Mouse (Mus musculus) Muller cell, postnatal 12 days (primary cell): ENCODE measurements around the gene Gjc2.

Experiments
- DNase-seq: peaks from one replicate; pipeline ENCODE4 v3.0.0-alpha.2; 2015; ENCODE audit errors: inconsistent ontology term

The Gjc2 gene

DNA sequence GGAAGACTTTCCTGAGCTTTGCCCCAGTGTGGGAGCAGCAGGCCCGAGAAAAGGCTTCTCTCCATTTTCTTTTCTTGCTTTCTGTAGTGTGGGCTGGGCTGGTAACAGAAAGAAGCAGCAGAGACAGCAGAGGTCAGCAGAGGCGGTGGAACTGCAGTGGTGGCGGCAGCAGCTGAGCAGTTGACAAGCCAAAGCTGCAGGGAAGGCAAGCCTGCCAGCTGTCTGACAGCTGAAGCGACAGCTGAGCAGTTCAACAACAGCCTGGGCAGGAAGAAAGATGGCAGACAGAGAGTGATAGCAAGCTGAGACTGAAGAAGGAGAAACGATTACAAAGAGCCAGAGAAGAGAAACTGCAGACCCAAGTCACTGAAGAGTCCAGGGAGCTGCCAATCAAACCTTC is 21.6 kb downstream of the Gjc2 start:
- no peak for DNase-seq

DNA sequence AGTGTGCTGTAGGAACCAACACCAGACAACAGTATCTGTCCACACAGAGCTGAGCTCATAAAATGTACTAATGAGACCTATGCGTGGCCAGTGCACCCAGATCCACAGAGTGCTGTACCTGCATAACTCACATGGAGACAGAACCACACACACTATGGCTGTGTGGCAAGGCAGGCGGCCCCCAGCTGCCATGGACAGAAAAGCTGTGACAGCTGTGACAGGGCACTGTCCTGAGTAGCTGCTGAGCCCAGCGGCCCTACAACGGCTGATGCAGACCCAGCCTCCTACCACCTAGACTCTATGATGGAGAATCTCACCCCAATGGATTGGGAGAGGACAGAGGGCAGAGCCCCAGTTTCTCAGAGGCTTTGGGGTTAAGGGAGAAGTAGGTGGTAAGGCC is 23.5 kb downstream of the Gjc2 start:
- no peak for DNase-seq

DNA sequence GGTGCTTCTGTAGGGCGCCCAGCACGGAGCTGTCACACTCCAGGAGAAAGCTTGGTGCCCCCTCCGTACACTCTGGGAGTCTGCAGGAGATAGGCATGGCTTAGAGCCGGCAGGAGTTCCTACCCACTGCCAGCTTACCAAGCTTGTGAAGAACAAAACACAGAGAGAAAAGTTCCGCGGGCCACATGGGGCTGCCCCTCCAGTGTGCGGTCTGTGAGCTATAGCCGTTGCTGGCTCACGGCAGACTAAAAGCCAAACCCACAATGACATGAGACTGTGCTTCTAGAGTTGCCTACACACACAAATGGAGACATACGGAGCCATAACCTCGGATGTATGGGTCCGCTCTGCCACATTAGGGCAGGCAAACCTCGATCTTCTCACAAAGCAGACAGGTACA is 23.9 kb downstream of the Gjc2 start:
- DNase-seq: no peak

DNA sequence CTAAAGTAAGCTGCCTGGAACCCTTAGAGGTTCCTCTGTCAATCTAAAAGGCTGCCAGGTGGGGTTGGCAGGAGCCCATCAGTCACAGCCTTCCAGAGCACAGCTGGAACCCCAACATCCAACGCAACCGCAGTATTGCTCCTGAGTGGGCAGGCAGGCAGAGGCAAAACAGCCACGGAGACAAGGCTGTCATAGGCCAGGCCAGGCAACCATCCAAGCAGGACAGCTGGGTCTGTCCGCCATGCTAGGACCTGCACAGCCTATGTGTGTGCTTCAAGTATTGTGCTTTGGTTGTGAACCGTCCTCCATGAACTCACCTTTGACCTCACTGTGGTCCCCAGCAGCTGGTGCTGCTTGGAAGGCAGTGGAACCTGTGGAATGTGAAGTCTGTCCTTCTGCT is 27.1 kb downstream of the Gjc2 start:
- no peak for DNase-seq

DNA sequence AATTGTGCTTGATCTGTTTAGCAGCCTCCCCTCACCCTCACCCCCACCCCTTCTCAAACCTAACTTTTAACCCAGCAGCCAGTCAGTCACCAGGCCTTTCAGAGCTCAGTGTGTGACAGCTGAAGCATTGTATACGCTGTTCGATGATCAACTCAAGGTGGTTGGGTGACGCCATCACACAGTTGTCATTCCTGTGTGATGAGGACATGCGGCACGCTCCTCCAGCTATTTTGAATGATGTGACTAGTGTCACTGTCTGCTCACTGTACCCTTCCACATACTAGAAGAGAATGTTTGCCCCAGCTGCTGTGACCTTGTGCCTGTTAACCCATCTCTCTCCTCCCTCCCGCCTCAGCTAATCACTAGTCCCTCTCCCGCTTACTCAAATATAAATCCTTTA is 28.8 kb downstream of the Gjc2 start:
- DNase-seq: no peak

DNA sequence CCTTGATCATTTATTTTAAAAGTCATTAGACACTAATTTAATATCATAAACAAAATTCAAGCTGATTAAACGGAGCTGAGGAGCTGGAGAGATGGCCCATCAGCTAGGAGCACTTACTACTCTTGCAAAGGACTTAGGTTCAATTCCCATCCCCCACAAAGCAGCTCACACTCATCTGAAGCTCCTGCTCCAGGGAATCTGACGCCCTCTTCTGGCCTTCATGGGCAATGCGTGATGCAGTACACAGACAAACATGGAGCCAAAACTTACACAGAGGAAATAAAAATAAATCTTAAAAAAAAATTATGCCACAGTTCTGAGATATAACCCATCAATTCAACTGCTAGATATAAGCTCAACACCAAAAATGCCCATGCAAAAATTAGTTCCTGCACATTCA is 31.3 kb downstream of the Gjc2 start:
- no peak for DNase-seq

DNA sequence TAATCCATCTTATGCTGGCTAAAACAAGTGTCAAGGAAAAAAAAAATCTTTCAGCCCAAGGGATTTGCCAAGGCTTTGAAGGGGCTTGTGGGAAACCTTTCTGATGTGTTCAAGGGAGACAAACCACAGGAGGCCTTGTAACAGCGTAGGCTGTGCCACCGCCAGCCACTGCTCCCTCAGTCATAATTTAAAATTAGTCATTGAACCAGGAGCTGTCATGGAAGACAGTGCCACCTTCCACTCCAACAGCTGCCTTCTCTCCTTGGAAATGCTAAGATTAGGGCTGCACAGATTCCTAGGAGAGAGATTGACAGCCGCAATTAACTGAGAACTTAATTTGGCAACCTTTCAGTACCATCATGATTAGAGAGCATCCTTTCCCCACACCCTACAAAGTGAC is 33.7 kb downstream of the Gjc2 start:
- DNase-seq: no peak

DNA sequence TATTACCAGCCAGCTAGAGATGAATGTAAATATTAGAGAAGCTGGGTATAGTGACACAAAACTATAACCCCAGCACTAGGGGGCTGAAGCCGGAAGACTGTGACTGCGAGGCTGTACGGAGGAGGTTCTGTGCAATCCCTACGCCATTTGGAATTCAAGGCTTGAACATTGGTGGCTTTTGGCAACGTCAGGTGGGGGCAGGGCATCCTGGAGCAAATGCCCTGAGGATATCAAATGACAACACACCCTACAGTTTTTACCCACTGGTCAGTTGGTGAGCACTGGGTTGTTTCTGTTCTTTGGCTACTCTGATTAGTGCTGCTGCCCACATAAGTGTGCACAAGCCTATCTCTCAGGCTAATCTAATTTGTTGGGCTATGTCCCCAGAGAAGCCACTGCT is 40.1 kb downstream of the Gjc2 start:
- DNase-seq: no peak

DNA sequence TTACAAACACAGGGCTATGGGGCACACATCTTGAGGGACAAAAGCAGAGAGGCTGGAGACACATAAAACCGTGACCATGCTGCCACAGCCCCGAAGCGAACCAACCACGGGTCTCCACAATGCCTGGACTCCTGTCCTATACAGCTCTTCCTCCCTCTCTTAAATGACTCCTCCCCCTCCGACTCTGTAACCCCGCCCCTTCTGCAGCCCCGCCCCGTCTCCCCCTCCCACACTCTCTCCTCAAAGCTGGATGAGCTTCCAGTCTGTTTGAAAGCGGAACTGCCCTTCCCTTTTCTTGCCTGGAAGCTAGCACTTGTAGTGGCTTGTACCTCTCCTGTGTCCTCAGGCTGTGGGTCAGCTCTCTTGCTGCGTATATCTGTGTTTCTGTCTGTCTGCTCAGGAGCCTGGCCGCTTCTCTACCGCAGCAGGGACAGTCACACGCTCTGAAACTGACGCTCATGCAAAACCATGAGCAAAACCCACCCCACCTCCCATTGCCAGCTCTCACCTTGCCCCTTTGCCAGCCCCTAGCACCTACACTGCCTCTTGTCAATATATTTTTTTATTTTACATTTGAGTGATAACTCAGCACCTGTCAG is 41.1 kb downstream of the Gjc2 start:
- no peak for DNase-seq

DNA sequence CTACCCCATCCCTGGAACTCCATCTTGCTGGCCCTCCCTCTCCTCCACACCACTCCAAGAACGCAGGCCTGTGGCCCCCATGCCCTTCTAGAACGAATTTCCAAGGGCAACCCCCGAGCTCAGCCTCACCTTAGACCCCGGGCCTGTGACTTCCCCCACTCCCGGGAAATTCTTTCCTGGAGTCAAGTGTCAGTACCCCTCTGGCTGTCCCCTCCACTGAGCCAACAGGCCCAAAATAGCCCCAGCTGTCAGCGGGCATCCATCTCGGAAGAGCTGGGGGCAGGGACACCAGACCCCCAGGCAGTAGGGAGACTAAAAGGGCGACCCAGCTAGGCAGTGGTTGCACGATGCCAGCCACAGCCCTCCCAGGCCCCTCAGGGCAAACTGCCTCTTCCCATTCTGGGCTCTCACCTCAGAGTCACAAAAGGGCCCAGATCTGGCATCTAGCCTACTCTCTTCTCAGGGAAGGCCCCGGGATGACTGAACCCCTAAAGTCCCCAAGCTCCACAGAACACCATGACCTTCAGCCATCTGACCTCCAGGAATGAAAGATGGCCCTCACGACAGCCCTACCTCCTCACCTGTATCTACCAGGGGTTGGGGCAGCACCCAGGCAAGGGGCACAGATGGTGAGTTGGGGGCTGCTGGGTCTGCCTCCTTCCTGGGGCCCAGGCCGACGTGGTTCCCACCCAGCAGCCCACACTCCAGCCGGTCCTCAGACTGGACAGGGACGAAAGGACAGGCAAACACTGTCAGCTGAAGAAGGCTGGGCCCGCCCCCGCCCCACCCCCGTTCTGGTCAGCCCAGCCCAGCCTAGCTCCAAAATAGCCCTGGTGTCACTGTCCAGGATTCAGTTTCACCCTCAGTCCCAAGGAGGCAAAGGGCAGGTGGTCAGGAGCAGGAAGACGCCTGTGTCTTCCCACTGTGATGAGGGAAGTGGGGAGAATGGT is 44.2 kb downstream of the Gjc2 start:
- DNase-seq: no peak

DNA sequence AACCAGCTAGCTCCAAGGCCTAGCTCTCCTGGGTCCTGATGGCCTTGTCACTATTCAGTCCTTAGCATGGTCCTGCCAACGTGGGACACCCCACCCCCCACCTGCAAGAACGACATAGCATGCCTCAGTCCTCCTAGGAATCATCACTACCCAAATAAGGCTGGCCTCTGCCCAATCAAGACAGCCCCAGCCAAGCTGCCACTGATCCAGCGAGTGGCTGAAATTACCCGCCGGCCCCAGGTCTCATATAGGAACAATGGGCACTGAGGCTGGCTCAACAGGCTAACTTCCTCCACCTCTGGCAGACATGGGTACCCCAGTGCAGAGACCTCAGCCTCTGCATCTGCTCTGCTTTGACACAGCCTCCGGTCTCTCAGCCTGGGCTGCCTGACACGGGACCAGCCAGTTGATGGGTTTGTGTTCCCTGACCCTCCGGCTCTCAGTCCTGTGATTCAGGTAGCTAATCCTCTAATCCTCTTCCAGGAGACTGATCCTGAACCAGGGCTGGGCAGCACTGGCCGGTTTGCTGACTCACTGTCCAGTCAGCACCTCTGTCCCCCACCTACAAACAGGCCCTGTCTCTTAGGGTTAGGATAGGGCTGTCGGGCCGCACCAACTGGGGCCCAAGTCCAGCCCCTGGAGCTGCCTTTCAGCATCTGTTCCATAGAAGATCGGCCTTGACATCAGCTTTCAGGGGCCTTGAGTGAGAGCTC is 45.9 kb downstream of the Gjc2 start:
- no peak for DNase-seq

DNA sequence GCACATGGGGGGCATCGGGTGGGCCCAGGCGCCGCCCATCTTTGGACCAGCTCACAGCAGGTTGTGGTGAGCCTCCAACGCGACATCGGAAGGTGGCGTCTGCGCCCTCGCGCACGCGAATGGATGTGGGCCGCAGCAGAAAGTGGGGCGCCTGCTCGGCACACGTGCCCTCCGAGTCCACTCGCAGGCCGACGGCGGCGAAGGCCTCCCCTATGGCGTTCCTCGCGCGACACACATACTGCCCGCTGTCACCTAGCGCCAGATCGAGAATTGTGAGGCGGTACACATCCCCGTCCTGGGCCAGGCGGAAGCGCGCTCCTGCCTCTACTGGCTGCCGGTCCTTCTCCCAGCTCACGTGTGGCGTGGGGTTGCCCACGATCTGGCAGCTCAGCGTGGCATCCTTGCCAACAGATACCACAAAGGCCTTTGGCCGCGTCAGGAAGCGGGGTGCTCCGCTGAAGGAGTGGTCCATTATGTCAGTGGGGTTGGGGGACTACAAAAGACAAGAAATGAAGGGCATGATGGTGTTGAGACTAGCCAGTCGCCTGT is 47.0 kb downstream of the Gjc2 start, which contains the start of gene Obscn:
Gene Obscn, minus strand, starts transcription at position 499 of the 549 bp plus-strand sequence.
- no peak for DNase-seq

DNA sequence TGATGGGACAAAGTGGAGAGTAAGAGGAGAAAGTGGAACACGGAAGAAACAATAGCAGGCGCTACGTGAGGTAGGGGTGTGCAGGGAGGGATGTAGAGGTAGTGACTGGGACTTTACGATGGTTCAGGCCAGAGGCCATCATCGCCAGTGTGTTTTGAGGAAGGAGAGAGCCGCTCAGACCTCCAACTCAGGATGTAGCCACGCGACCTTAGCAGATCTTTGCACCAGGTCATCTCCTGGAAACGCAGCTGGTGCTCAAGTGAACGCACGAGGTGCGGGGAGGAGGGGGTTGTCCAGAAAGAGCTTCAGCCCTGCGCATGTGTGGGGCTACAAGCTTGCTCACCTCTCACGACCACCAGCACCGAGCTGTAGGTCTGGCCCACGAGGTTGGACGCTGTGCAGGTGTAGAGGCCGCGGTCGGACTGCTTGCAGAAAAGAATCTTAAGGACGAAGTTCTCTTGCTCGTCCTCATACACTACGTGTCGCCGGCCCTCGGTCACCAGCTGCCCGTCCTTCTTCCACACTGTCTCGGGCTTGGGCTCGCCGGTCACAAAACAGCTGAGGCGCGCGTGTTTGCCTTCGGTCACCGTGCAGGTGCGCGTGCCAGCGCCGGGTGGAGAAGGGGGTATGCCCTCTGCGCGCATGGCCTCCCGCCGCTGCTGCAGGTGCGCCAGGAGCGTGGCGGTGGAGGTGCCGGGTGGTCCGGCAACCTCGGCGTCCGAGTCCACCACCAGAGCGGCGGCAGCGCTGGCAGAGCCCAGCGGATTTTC is 47.8 kb downstream of the Gjc2 start:
- no peak for DNase-seq

DNA sequence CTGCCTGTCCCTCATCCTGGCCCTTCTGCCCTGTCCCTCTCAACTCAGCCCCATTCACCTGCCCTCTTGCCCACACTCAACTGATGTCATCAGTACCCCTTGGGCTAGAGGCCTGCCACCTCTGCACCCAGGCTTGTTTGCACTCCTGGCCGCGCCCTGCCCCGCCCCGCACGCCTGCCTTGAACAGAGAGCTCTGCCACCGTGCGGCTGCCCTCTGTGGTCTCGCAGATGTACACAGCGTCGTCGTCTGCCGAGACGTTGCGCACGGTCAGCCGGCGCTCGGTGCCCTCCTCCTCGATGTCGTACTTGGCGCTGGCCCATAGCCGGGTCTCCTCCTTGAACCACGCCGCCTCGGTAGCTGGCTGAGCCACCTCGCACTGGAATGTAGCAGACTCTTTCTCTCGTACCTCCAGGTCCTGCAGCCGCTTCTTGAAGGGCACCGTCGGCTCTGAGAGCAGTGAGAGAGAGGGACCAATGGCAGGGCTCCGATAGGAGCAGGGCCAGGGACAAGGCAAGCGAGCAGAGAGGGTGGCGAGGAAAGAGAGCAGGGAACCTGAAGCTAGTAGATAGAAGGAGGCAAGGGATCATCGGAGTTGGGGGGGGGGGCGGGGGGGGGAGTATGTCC is 48.5 kb downstream of the Gjc2 start:
- DNase-seq: no peak

DNA sequence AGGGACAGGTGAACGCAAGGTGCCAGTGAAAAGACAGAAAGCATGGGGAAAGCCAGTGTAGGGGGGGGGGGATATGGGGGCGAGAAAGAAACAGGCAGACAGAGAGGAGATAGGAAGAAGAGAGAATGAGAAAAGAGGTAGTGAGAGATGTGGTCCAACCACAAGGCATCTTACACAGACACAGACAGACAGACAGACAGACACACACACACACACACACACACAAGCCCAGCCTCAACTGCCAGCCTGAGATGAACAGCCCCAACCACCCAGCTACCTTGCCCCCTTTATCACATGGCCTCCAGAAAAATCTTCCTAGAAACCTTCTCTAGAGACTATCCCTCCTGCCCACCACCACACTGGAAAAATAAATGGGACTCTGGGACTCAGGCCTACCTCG is 50.9 kb downstream of the Gjc2 start:
- DNase-seq: no peak

DNA sequence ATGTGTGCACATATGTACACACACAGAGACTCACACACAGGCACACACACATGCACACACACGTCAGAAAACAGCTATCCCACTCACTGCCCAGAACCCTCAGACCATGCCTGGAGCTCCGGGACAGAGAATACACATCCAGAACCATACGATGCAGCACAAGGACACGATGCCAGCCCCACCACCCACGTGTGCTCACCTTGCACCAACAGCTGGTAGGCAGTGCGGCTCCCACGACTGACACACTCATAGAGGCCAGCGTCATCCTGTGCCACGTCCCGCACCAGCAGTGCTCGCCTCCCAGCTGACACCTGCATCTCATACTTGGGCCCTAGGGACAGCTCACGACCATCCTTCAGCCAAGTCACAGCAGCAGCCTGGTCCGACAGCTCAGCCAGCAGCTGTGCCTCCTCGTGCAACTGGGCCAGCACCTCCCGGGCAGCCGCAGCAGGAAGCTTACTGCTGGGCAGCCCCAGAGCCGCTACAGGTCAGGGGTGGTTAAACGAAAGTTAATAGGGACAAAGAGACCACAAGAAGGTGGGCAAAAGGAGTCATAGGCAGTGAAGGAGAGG is 51.6 kb downstream of the Gjc2 start:
- DNase-seq: no peak

DNA sequence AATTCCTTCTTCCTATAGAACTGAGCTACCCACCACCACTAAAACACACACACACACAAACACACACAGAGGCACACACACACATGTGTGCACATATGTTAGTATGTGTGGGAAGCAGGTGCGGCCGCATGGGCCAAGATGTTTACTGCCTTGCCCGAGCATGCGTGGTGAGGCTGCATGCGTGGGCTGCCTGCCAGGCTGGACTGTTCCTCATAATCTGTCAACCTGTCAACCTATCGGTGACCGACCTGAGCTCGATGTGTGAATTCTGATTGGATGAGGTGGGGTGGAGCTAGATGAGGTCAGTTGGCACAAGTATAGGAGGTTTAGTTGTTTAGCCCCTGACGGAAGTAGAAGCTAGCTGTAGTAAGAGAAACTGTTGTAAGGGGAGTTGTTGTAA is 52.2 kb downstream of the Gjc2 start:
- DNase-seq: no peak
